Mouse (Mus musculus): ENCODE data around the gene 4930415O20Rik. TPM values are rescaled to one million over a fixed set of nuclear protein-coding genes. Genes with fewer than 3 reads are reported as not detected.

Gene 4930415O20Rik
- polyA plus RNA-seq, 2 experiments = not detected

- Histone ChIP-seq H3K4me2 (ENCODE audit: low read depth) (peak overlapping the region; percentile 94), H3K27ac (no peak overlapping the region; the same call in 1 of the 2 replicates)
These were observed 38.5 kb upstream of the 4930415O20Rik start for GRCm38 (mm10) chr15:98532281-98532680.

GRCm38 (mm10) chr15:98533035-98533531 lies 37.7 kb upstream of the 4930415O20Rik start:
- Histone ChIP-seq H3K4me1 (replicated peaks; ENCODE audit: control insufficient read depth in 2 of 2, insufficient read depth in 2 of 2, low read length in 1 of 2) (peaks cover 3 to 6% of the 10 kb centered on the region in 2 experiments), H3K9me3 (ENCODE audit: control insufficient read depth, low read length) (no peaks in the 10 kb centered on the region), H3K4me3 (ENCODE audit: insufficient read depth in 1 of 2, low read depth in 2 of 2, low read length in 2 of 2) (peak overlapping the region; percentile 72 to 83), H3K9ac (replicated peaks) (peak overlapping the region; percentile 80), H3K36me3 (replicated peaks; ENCODE audit: control insufficient read depth, insufficient read depth, low read depth) (peaks cover 27% of the 10 kb centered on the region), H3K27ac (peak overlapping the region; percentile 8), H3K4me2 (ENCODE audit: low read depth) (peak overlapping the region; percentile 94), H3K27me3 (ENCODE audit: control insufficient read depth, insufficient read depth, low read length) (no peaks in the 10 kb centered on the region)
- under 1% methylated on average over 18 of the region's 18 CpGs for WGBS (ENCODE audit: insufficient replicate concordance)
- no peak for ATAC-seq (ENCODE audit: insufficient read depth)
- DNase-seq (ENCODE audit: low read depth in 3 of 3, low spot score in 3 of 3) = no peak
- TF ChIP-seq EP300 (IDR thresholded peaks at IDR 0.05; ENCODE audit: low read depth) = no peak
- no peak for TF ChIP-seq CTCF (IDR thresholded peaks at IDR 0.05; ENCODE audit: low read depth)

More at GRCm38 (mm10) chr15:98532281-98532680, 38.5 kb upstream of the 4930415O20Rik start:
- no peak for TF ChIP-seq CTCF (IDR thresholded peaks at IDR 0.05; ENCODE audit: low read depth)
- TF ChIP-seq EP300 (IDR thresholded peaks at IDR 0.05; ENCODE audit: low read depth) = no peak
- DNase-seq (ENCODE audit: low read depth in 3 of 3, low spot score in 3 of 3) = peak in 1 of 3 experiments; percentile 20
- Histone ChIP-seq H3K9me3 (ENCODE audit: control insufficient read depth, low read length) (no peaks in the 10 kb centered on the region), H3K9ac (replicated peaks) (peak overlapping the region; percentile 80), H3K4me3 (ENCODE audit: insufficient read depth in 1 of 2, low read depth in 2 of 2, low read length in 2 of 2) (peak overlapping the region; percentile 72 to 83), H3K4me1 (replicated peaks; ENCODE audit: control insufficient read depth in 2 of 2, insufficient read depth in 2 of 2, low read length in 1 of 2) (peaks cover 3 to 6% of the 10 kb centered on the region in 2 experiments), H3K36me3 (replicated peaks; ENCODE audit: control insufficient read depth, insufficient read depth, low read depth) (peaks cover 35% of the 10 kb centered on the region), H3K27me3 (ENCODE audit: control insufficient read depth, insufficient read depth, low read length) (no peaks in the 10 kb centered on the region)
- WGBS (ENCODE audit: insufficient replicate concordance) = 13% methylated on average over 5 of the region's 5 CpGs
- ATAC-seq (ENCODE audit: insufficient read depth) = no peak

- peak; percentile 99 for ATAC-seq (ENCODE audit: insufficient read depth)
- TF ChIP-seq EP300 (IDR thresholded peaks at IDR 0.05; ENCODE audit: low read depth) (no peak), CTCF (IDR thresholded peaks at IDR 0.05; ENCODE audit: low read depth) (peak; percentile 20; the same call in 1 of the 2 replicates)
- Histone ChIP-seq H3K9ac (replicated peaks) (peak within 1 kb of the TSS; percentile 80), H3K9me3 (ENCODE audit: control insufficient read depth, low read length) (no peaks in the 10 kb centered on the region), H3K4me3 (ENCODE audit: insufficient read depth in 1 of 2, low read depth in 2 of 2, low read length in 2 of 2) (peak within 1 kb of the TSS; percentile 72 to 83), H3K4me2 (ENCODE audit: low read depth) (peak within 1 kb of the TSS; percentile 94), H3K36me3 (replicated peaks; ENCODE audit: control insufficient read depth, insufficient read depth, low read depth) (peaks cover 21% of the 10 kb centered on the region), H3K27me3 (ENCODE audit: control insufficient read depth, insufficient read depth, low read length) (no peaks in the 10 kb centered on the region), H3K27ac (peak within 1 kb of the TSS; percentile 65), H3K4me1 (replicated peaks; ENCODE audit: control insufficient read depth in 2 of 2, insufficient read depth in 2 of 2, low read length in 1 of 2) (peaks cover 3 to 6% of the 10 kb centered on the region in 2 experiments)
- WGBS (ENCODE audit: insufficient replicate concordance) = under 1% methylated on average over 69 of the region's 70 CpGs
- DNase-seq (ENCODE audit: low read depth in 3 of 3, low spot score in 3 of 3) = peak; percentile 99
These were observed 36.8 kb upstream of the 4930415O20Rik start, which contains the start of gene Kansl2 for GRCm38 (mm10) chr15:98533881-98534627. Kansl2 (minus strand) TSS chr15:98534264.

- Histone ChIP-seq H3K4me3 (ENCODE audit: insufficient read depth in 1 of 2, low read depth in 2 of 2, low read length in 2 of 2) (no peak overlapping the region), H3K27ac (no peak overlapping the region), H3K9ac (replicated peaks) (no peak overlapping the region), H3K36me3 (replicated peaks; ENCODE audit: control insufficient read depth, insufficient read depth, low read depth) (peaks cover 13% of the 10 kb centered on the region), H3K27me3 (ENCODE audit: control insufficient read depth, insufficient read depth, low read length) (no peaks in the 10 kb centered on the region), H3K4me2 (ENCODE audit: low read depth) (no peak overlapping the region), H3K9me3 (ENCODE audit: control insufficient read depth, low read length) (no peaks in the 10 kb centered on the region), H3K4me1 (replicated peaks; ENCODE audit: control insufficient read depth in 2 of 2, insufficient read depth in 2 of 2, low read length in 1 of 2) (peaks cover 3 to 6% of the 10 kb centered on the region in 2 experiments)
- DNase-seq (ENCODE audit: low read depth in 3 of 3, low spot score in 3 of 3) (no peak), ATAC-seq (ENCODE audit: insufficient read depth) (no peak)
- WGBS (ENCODE audit: insufficient replicate concordance) = 75% methylated on average over 4 of the region's 4 CpGs
- TF ChIP-seq CTCF (IDR thresholded peaks at IDR 0.05; ENCODE audit: low read depth) = no peak
These were observed 34.9 kb upstream of the 4930415O20Rik start for GRCm38 (mm10) chr15:98535921-98536320.

- H3K4me1 ChIP-seq (replicated peaks; ENCODE audit: control insufficient read depth in 2 of 2, insufficient read depth in 2 of 2, low read length in 1 of 2) = peaks cover 3 to 6% of the 10 kb centered on the region in 2 experiments
- 83% methylated on average over 8 of the region's 8 CpGs for WGBS (ENCODE audit: insufficient replicate concordance)
- ATAC-seq (ENCODE audit: insufficient read depth) = no peak
These were observed 33.8 kb upstream of the 4930415O20Rik start for GRCm38 (mm10) chr15:98536828-98537510.

More at GRCm38 (mm10) chr15:98536828-98537510, 33.8 kb upstream of the 4930415O20Rik start:
- Histone ChIP-seq H3K9me3 (ENCODE audit: control insufficient read depth, low read length) (no peaks in the 10 kb centered on the region), H3K36me3 (replicated peaks; ENCODE audit: control insufficient read depth, insufficient read depth, low read depth) (peaks cover 16% of the 10 kb centered on the region), H3K4me3 (ENCODE audit: insufficient read depth in 1 of 2, low read depth in 2 of 2, low read length in 2 of 2) (no peak overlapping the region), H3K27ac (no peak overlapping the region), H3K9ac (replicated peaks) (no peak overlapping the region), H3K4me2 (ENCODE audit: low read depth) (no peak overlapping the region), H3K27me3 (ENCODE audit: control insufficient read depth, insufficient read depth, low read length) (no peaks in the 10 kb centered on the region)
- no peak for TF ChIP-seq CTCF (IDR thresholded peaks at IDR 0.05; ENCODE audit: low read depth)
- TF ChIP-seq EP300 (IDR thresholded peaks at IDR 0.05; ENCODE audit: low read depth) = no peak
- DNase-seq (ENCODE audit: low read depth in 3 of 3, low spot score in 3 of 3) = no peak

Measured in liver, embryonic 14.5 days (tissue).